Mouse (Mus musculus) thymus, adult 2 months (tissue): ENCODE measurements around the gene Olfr902. TPM values are rescaled to one million over a fixed set of nuclear protein-coding genes. Genes with fewer than 3 reads are reported as not detected.
"Not testable (repeated sequence)": the region's sequence is repeated elsewhere in the genome, so short reads cannot be mapped to it uniquely, and the experiment has no call there.

Source experiments
- DNase-seq: peaks from one replicate; pipeline ENCODE4 v3.0.0; 2021
- H3K27ac ChIP-seq: fragments of 200-500 bp; 2 replicates; pipeline ENCODE4 v1.5.1; 2012; ENCODE audit warnings: low read length, control low read depth; ENCODE audit not compliant: control insufficient read depth, insufficient read depth
- H3K27me3 ChIP-seq: fragments of 200-500 bp; 2 replicates; pipeline ENCODE4 v1.6.1; 2012; ENCODE audit warnings: mild to moderate bottlenecking, low read length, moderate library complexity, mixed read lengths; ENCODE audit not compliant: control insufficient read depth, insufficient read depth
- H3K36me3 ChIP-seq: fragments of 200-500 bp; 2 replicates; pipeline ENCODE4 v1.6.1; 2012; ENCODE audit warnings: mild to moderate bottlenecking, low read length, moderate library complexity; ENCODE audit not compliant: control insufficient read depth, insufficient read depth
- H3K4me1 ChIP-seq: fragments of 200-500 bp; replicated peaks from 2 replicates; pipeline ENCODE4 v1.6.1; 2012; ENCODE audit warnings: low read length; ENCODE audit not compliant: control insufficient read depth, insufficient read depth
- H3K4me3 ChIP-seq: fragments of 200-500 bp; 2 replicates; pipeline ENCODE4 v1.5.1; 2012; ENCODE audit warnings: mild to moderate bottlenecking, low read length, control low read depth, moderate library complexity; ENCODE audit not compliant: control insufficient read depth, insufficient read depth
- CTCF ChIP-seq: fragments of 200-500 bp; IDR thresholded peaks from 2 replicates; pipeline ENCODE4 v1.5.1; 2012; ENCODE audit warnings: mild to moderate bottlenecking, control low read depth, low read length, moderate library complexity, borderline replicate concordance; ENCODE audit not compliant: control insufficient read depth, poor library complexity, insufficient read depth; ENCODE audit errors: extremely low read depth
- POLR2A ChIP-seq: fragments of 200-500 bp; IDR thresholded peaks from 2 replicates; pipeline ENCODE4 v1.6.1; 2012; ENCODE audit warnings: mild to moderate bottlenecking, low read length, control low read depth, moderate library complexity; ENCODE audit not compliant: control insufficient read depth, poor library complexity, insufficient read depth; ENCODE audit errors: extremely low read depth
- WGBS: fragments of 180-500 bp; shearing (Covaris S2); methylation state at CpG from one replicate; pipeline ENCODE4 v1.1.7; 2018; 5-methylcytosine and 5-hydroxymethylcytosine counted together
- polyA plus RNA-seq: library from polyadenylated mRNA; depleted of rRNA; stranded (reverse); fragments of >200 nt; gene quantifications from 2 replicates; pipeline ENCODE4 v1.2.3, GENCODE M21; 2012; rRNA removed

The Olfr902 gene
- not detected in 2 replicates for polyA plus RNA-seq

DNA sequence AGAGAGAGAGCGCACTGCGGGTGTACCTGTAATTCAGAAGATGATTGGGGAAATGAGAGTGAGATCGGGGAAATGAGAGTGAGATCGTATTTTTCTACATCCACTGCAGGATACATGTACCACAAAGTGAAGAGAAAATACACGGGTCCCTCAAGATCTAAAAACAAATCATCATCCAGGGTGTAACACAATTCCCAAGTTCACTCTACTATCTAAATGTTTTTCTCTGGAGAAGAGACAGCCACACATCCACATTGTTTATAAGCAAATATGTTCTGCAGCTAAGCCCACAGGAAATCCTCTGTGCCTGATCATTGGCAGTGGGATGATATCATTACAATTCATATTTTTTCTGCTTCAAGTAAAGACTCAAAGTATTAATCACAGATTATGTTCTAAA lies at the start of gene Olfr902:
Gene Olfr902, plus strand, starts transcription at position 301 of the 400 bp plus-strand sequence.
- no peak within 1 kb of the TSS for H3K4me3 ChIP-seq
- WGBS = 92% methylated on average over 5 of the region's 5 CpGs
- no peak within 1 kb of the TSS for H3K27ac ChIP-seq
- H3K27me3 ChIP-seq = no peaks in the 10 kb centered on the region
- no peaks in the 10 kb centered on the region for H3K4me1 ChIP-seq
- TF ChIP-seq CTCF (no peak), POLR2A (no peak)
- no peak for DNase-seq
- no peaks in the 10 kb centered on the region for H3K36me3 ChIP-seq

DNA sequence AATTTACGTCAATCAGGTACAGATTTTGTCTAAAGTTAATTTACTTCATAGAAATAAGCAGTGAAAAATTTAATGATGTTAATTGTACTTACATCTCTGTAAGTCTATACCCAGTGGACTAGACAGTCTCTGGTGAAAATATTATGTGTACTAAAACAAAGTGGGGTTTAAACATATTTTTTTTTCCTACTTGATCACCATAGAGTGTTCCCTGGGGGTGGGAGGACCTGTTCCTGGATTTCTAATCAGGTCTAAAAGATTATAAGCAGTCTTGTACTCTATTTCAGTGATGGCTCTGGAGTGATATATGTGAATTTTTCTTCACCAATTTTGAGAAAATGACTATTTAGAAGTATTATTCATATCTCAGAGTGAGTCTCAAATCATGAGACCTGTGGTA lies 46.1 kb upstream of the Olfr902 start, which contains the start of gene Olfr147:
Gene Olfr147, plus strand, starts transcription at position 301 of the 400 bp plus-strand sequence.
- WGBS = 96% methylated on average over 1 of the region's 1 CpGs
- TF ChIP-seq CTCF = no peak
- TF ChIP-seq POLR2A = no peak
- H3K27ac ChIP-seq = no peak within 1 kb of the TSS
- H3K4me1 ChIP-seq = no peaks in the 10 kb centered on the region
- no peaks in the 10 kb centered on the region for H3K36me3 ChIP-seq
- no peak within 1 kb of the TSS for H3K4me3 ChIP-seq
- no peak for DNase-seq
- H3K27me3 ChIP-seq = no peaks in the 10 kb centered on the region

DNA sequence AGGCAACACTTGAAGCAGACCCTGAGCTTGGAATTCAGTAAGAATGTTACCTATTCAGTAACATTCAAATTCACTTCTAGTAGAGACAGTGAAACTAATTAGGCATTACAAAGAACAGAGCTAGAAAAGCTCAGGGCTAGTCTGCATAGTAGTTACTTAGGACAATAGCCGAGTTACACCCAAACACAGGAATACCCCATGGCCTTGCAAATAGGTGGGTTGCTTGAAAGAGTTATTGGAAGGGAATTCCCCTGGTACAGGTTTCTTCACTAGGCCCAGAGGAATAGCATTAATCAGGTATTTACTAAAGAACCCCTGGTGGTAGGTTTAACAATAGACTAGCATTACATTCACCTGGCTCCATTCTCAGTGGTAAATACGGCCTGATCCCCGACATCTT lies 40.0 kb upstream of the Olfr902 start:
- not testable (repeated sequence) for H3K36me3 ChIP-seq, H3K4me3 ChIP-seq, DNase-seq, H3K27me3 ChIP-seq, H3K4me1 ChIP-seq, H3K27ac ChIP-seq
- WGBS = 97% methylated on average over 3 of the region's 3 CpGs

DNA sequence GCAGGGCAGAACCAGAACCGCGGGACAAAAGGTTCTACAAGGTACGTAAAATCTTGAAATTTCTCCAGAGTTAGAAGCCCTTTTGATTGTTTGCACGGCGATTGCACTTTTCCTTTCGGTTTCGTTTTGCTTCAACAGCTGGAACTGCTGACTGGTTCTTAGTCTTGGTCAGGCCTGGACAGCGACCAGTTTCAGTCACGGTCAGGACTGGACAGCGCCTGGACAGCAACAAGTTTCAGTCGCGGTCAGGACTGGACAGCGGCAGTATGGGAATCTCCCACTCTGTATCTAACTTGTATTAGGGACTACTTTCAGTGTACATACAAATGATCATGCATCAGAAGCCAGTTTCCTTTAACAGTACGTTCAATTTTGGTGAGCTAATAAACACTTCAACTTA lies 34.0 kb upstream of the Olfr902 start:
- DNase-seq, H3K27ac ChIP-seq, H3K36me3 ChIP-seq, H3K4me1 ChIP-seq, H3K4me3 ChIP-seq, H3K27me3 ChIP-seq: not testable (repeated sequence)
- 95% methylated on average over 14 of the region's 14 CpGs for WGBS

DNA sequence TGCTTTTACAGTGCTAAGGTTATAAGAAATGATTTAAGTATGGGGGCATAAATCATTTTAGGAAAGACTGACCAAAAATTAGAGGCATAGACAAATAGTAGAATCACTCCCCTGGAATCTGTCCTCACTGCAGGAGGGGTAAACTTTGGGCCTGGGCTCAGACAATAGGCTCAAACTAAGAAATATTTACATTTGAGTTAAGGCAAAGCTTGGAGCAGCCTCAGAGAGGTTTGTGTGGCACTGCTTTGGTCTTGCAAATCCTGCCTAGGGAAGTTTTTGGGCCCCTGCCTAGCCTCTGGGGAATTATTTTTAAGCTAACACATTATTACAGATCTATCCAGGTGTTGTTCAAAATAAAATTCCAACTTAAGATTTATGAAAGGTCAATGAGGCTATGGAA lies 23.7 kb upstream of the Olfr902 start:
- no peak overlapping the region for H3K4me3 ChIP-seq
- no peaks in the 10 kb centered on the region for H3K27me3 ChIP-seq
- H3K4me1 ChIP-seq = no peaks in the 10 kb centered on the region
- no peak for DNase-seq
- H3K36me3 ChIP-seq = no peaks in the 10 kb centered on the region
- TF ChIP-seq CTCF (no peak), POLR2A (no peak)
- H3K27ac ChIP-seq = no peak overlapping the region

DNA sequence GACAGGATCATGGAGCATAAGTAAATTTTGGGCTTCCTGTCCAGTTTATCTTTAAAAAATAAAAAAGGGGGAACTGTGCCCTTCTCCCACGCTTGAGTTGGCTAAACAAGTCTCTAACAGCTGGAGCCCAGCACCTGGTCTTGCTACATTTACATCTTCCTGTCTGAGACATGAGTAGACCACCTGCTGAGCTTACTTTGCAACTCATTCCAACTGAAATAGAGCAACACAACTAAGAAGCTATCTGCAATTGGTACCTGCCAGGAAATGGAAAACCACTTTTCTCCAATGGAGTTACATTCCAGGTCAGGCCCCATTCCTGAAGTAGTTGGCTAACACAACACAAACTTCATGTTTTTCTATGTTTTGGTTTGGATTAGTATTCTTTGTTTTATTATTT lies 20.4 kb upstream of the Olfr902 start:
- Histone ChIP-seq H3K27me3 (no peaks in the 10 kb centered on the region), H3K36me3 (no peaks in the 10 kb centered on the region), H3K4me1 (no peaks in the 10 kb centered on the region), H3K4me3 (no peak overlapping the region), H3K27ac (no peak overlapping the region)
- no peak for DNase-seq
- 40% methylated on average over 1 of the region's 1 CpGs for WGBS
- TF ChIP-seq CTCF = no peak
- TF ChIP-seq POLR2A = no peak

DNA sequence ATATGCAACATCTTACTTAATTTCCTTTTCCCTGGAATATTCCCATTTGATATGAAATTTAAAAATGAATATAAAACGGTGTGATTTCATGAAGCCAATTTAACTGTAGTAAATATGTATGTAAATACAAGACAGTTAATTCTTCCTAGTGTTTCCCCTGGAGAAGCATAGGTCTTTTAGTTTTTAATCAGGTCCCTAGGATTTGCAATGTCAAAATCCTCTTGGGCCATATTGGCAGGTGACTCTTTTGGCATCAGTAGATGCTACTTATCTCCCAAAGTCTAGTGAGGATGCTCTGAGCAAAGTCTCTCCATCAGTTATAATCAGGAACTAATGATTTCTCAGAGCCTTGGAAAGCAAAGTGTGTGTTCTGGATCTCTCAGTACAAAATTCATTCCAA lies 18.3 kb upstream of the Olfr902 start, which contains the start of gene Olfr901:
Gene Olfr901, plus strand, starts transcription at position 301 of the 400 bp plus-strand sequence.
- Histone ChIP-seq H3K4me3 (no peak within 1 kb of the TSS), H3K27me3 (no peaks in the 10 kb centered on the region), H3K4me1 (no peaks in the 10 kb centered on the region), H3K27ac (no peak within 1 kb of the TSS), H3K36me3 (no peaks in the 10 kb centered on the region)
- 81% methylated on average over 1 of the region's 1 CpGs for WGBS
- DNase-seq = no peak
- TF ChIP-seq CTCF (no peak), POLR2A (no peak)

DNA sequence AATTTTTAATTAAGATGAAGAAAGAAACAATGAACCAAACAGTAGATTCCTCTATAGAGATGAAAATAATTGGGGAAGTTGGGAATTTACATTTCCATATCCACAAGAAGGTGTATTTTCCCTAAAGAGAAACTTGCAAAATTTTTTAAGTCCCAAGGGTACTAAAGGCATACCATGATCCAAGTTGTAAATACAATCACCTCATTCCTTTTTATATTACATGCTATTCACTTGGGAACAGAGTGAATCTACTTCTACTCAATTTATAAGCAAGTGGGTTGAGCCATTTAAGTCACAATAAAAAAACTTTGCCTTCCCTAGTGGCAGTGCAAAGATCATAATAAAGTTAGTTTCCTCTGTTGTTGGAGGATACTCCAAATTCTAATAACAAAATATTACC lies 15.4 kb downstream of the Olfr902 start, which contains the start of gene Olfr904:
Gene Olfr904, plus strand, starts transcription at position 301 of the 400 bp plus-strand sequence.
- no peak within 1 kb of the TSS for H3K4me3 ChIP-seq
- H3K27ac ChIP-seq = no peak within 1 kb of the TSS
- no peaks in the 10 kb centered on the region for H3K36me3 ChIP-seq
- DNase-seq = no peak
- TF ChIP-seq POLR2A (no peak), CTCF (no peak)
- H3K27me3 ChIP-seq = no peaks in the 10 kb centered on the region
- no peaks in the 10 kb centered on the region for H3K4me1 ChIP-seq
